8 mouse cellular contexts compared by ENCODE assay signal in the genomic region with DNA sequence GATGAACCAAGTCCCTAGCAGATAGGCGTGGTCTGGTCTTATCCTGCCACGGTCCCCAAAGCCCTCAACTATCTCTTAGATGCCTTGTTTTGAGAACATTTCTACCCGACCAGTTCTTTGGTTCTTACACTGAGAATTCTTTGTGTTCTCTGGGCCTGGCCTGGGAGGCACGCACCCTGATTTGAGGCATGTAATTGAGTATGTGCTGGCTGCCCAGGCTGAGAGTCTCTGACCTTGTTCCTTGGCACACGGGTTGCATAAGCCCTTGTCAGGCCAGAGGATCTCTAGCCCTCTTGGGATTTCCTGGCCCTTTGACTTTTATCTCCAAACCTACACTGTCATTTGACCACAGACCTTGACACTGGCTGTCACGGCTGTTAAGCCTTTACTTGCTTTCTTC. TPM values are rescaled to one million over a fixed set of nuclear protein-coding genes. Genes with fewer than 3 reads are reported as not detected.
DNase-seq lines count a peak whose midpoint lies in the region; ATAC-seq lines count a peak whose summit lies in the region.

No protein-coding gene starts in this region.

- no peaks in the 10 kb centered on the region for H3K36me3 ChIP-seq in embryonic facial prominence, embryonic 10.5 days (replicated peaks)
- no peaks in the 10 kb centered on the region for H3K36me3 ChIP-seq in limb, embryonic 13.5 days
- H3K36me3 ChIP-seq in midbrain, embryonic 14.5 days (ENCODE audit: control insufficient read depth, insufficient read depth, low read length) = no peaks in the 10 kb centered on the region

- no peak for ATAC-seq in limb, embryonic 13.5 days (ENCODE audit: low FRiP score, low read depth)
- ATAC-seq in midbrain, embryonic 14.5 days (ENCODE audit: low FRiP score, low TSS enrichment) = no peak

- H3K4me1 ChIP-seq in embryonic facial prominence, embryonic 10.5 days = peaks cover 36% of the 10 kb centered on the region
- H3K4me1 ChIP-seq in limb, embryonic 13.5 days = peaks cover 13% of the 10 kb centered on the region; the same call in 1 of the 2 replicates
- peaks cover 10% of the 10 kb centered on the region; the same call in 1 of the 2 replicates for H3K4me1 ChIP-seq in midbrain, embryonic 14.5 days (ENCODE audit: control insufficient read depth, insufficient read depth, low read length)

- WGBS in embryonic facial prominence, embryonic 10.5 days = 59% methylated on average over 6 of the region's 6 CpGs
- 55% methylated on average over 6 of the region's 6 CpGs for WGBS in limb, embryonic 13.5 days
- 69% methylated on average over 6 of the region's 6 CpGs for WGBS in midbrain, embryonic 14.5 days

- no peak overlapping the region for H3K9ac ChIP-seq in limb, embryonic 13.5 days
- H3K9ac ChIP-seq in midbrain, embryonic 14.5 days (replicated peaks; ENCODE audit: low read length) = no peak overlapping the region

- H3K27ac ChIP-seq in embryonic facial prominence, embryonic 10.5 days (replicated peaks) = peak overlapping the region; percentile 30; the same call in 1 of the 2 replicates
- H3K27ac ChIP-seq in limb, embryonic 13.5 days = 0 out of 2 replicates have a peak overlapping the region, but pooled peaks have one; percentile 22
- H3K27ac ChIP-seq in midbrain, embryonic 14.5 days (replicated peaks; ENCODE audit: low read depth, low read length) = no peak overlapping the region

- no peak overlapping the region for H3K4me2 ChIP-seq in limb, embryonic 13.5 days (replicated peaks)
- no peak overlapping the region for H3K4me2 ChIP-seq in midbrain, embryonic 14.5 days (ENCODE audit: low read length)

- H3K9me3 ChIP-seq in embryonic facial prominence, embryonic 10.5 days = no peaks in the 10 kb centered on the region
- H3K9me3 ChIP-seq in limb, embryonic 13.5 days = no peaks in the 10 kb centered on the region
- H3K9me3 ChIP-seq in midbrain, embryonic 14.5 days (ENCODE audit: control insufficient read depth, low read length) = no peaks in the 10 kb centered on the region

- no peaks in the 10 kb centered on the region for H3K27me3 ChIP-seq in embryonic facial prominence, embryonic 10.5 days (replicated peaks; ENCODE audit: low read depth, poor library complexity, severe bottlenecking)
- H3K27me3 ChIP-seq in limb, embryonic 13.5 days = no peaks in the 10 kb centered on the region
- H3K27me3 ChIP-seq in midbrain, embryonic 14.5 days (ENCODE audit: control insufficient read depth, insufficient read depth, low read length) = no peaks in the 10 kb centered on the region

- H3K4me3 ChIP-seq in embryonic facial prominence, embryonic 10.5 days = no peak overlapping the region
- no peak overlapping the region for H3K4me3 ChIP-seq in limb, embryonic 13.5 days
- H3K4me3 ChIP-seq in midbrain, embryonic 14.5 days (replicated peaks; ENCODE audit: low read depth, low read length) = no peak overlapping the region

- peak; percentile 89 for DNase-seq in heart, adult 11 months
- no peak for DNase-seq in heart, postnatal 4 days
- peak; percentile 97 for DNase-seq in 416B (ENCODE audit: low read depth)
- DNase-seq in embryonic facial prominence, embryonic 10.5 days (ENCODE audit: low spot score) = no peak
- DNase-seq in spleen, postnatal 36 days (ENCODE audit: low spot score in 2 of 2) = no peak
- DNase-seq in lung, postnatal 25 days (ENCODE audit: low spot score) = no peak
- DNase-seq in midbrain, embryonic 14.5 days = no peak

RNA-seq across cellular contexts. Expression of a gene that starts 22.5 kb away (rescaled TPM):
- 1 to 10 TPM; 3.7 to 3.8 TPM for total RNA-seq in heart, postnatal 4 days (2021)
- polyA plus RNA-seq in embryonic facial prominence, embryonic 10.5 days (2016; fragmentation: Nextera tagmentation; extraction: Ambion mirVana) = 8.2 and 8.3 TPM in 2 replicates
- 7.0 and 7.1 TPM in 2 replicates for polyA plus RNA-seq in limb, embryonic 13.5 days (2015; fragmentation: Nextera tagmentation; extraction: Ambion mirVana)
- polyA plus RNA-seq in midbrain, embryonic 14.5 days (2014; fragmentation: Nextera tagmentation; extraction: Ambion mirVana) = 5.2 and 6.5 TPM in 2 replicates

RNA-seq across cellular contexts. Expression of a gene that starts 47.3 kb away (rescaled TPM):
- total RNA-seq in heart, postnatal 4 days (2021) = 1 to 10 TPM; 1.4 to 1.5 TPM
- 0.05 and 0.15 TPM in 2 replicates for polyA plus RNA-seq in embryonic facial prominence, embryonic 10.5 days (2016; fragmentation: Nextera tagmentation; extraction: Ambion mirVana)
- polyA plus RNA-seq in limb, embryonic 13.5 days (2015; fragmentation: Nextera tagmentation; extraction: Ambion mirVana) = 1.9 TPM in 2 replicates
- polyA plus RNA-seq in midbrain, embryonic 14.5 days (2014; fragmentation: Nextera tagmentation; extraction: Ambion mirVana) = 0.17 and 0.24 TPM in 2 replicates

Comparison
In these comparisons a context has a peak if more than half of its experiments do, and no peak if none do; other contexts are left out.
1. DNase-seq: peak in heart, adult 11 months (single experiment) and 416B (single experiment); none in heart, postnatal 4 days (single experiment), embryonic facial prominence, embryonic 10.5 days (single experiment), spleen, postnatal 36 days (0 of 2), lung, postnatal 25 days (single experiment) and midbrain, embryonic 14.5 days (single experiment).